In genomic region chr1:90956245-90957096, GRCm38 (mm10) we compare ENCODE assay signal across 8 mouse cellular contexts. TPM values are rescaled to one million over a fixed set of nuclear protein-coding genes. Genes with fewer than 3 reads are reported as not detected.
DNase-seq lines count a peak whose midpoint lies in the region; ATAC-seq lines count a peak whose summit lies in the region.

No protein-coding gene starts in this region.

- no peak overlapping the region for H3K4me2 ChIP-seq in limb, embryonic 13.5 days (replicated peaks)
- no peak overlapping the region for H3K4me2 ChIP-seq in midbrain, embryonic 16.5 days (ENCODE audit: low read length)

- no peaks in the 10 kb centered on the region for H3K9me3 ChIP-seq in limb, embryonic 13.5 days
- no peaks in the 10 kb centered on the region for H3K9me3 ChIP-seq in midbrain, embryonic 16.5 days (replicated peaks; ENCODE audit: control insufficient read depth, low read length, poor library complexity, severe bottlenecking)

- peak; percentile 72 for DNase-seq in urinary bladder, postnatal 14 days (ENCODE audit: low spot score)
- no peak for DNase-seq in urinary bladder, adult 18-20 months (ENCODE audit: low spot score in 2 of 2)
- DNase-seq in cerebellum, adult 9-10 months = peak; percentile 68
- peak; percentile 87 for DNase-seq in forelimb bud, embryonic 11.5 days (ENCODE audit: low read depth, low spot score)
- DNase-seq in kidney, adult 18-20 months = peak; percentile 60
- peak; percentile 66 for DNase-seq in testis, postnatal 14 days (ENCODE audit: low spot score)

- WGBS in limb, embryonic 13.5 days = 30% methylated on average over 7 of the region's 7 CpGs
- 37% methylated on average over 7 of the region's 7 CpGs for WGBS in midbrain, embryonic 16.5 days

- H3K27ac ChIP-seq in limb, embryonic 13.5 days = no peak overlapping the region
- no peak overlapping the region for H3K27ac ChIP-seq in midbrain, embryonic 16.5 days (ENCODE audit: low read length)

- H3K27me3 ChIP-seq in limb, embryonic 13.5 days = peaks cover 19% of the 10 kb centered on the region
- peaks cover 2% of the 10 kb centered on the region; the same call in 1 of the 2 replicates for H3K27me3 ChIP-seq in midbrain, embryonic 16.5 days (ENCODE audit: control insufficient read depth, insufficient read depth, low read depth, low read length)

- peaks cover 3% of the 10 kb centered on the region; the same call in 1 of the 2 replicates for H3K4me1 ChIP-seq in limb, embryonic 13.5 days
- no peaks in the 10 kb centered on the region for H3K4me1 ChIP-seq in midbrain, embryonic 16.5 days (ENCODE audit: control insufficient read depth, insufficient read depth, low read length)

- no peak overlapping the region for H3K9ac ChIP-seq in limb, embryonic 13.5 days
- no peak overlapping the region for H3K9ac ChIP-seq in midbrain, embryonic 16.5 days (ENCODE audit: low read depth, low read length)

- ATAC-seq in limb, embryonic 13.5 days (ENCODE audit: low FRiP score, low read depth) = peak; percentile 86; the same call in 1 of the 2 replicates
- peak; percentile 82 for ATAC-seq in midbrain, embryonic 16.5 days

- no peaks in the 10 kb centered on the region for H3K36me3 ChIP-seq in limb, embryonic 13.5 days
- no peaks in the 10 kb centered on the region for H3K36me3 ChIP-seq in midbrain, embryonic 16.5 days (ENCODE audit: control insufficient read depth, insufficient read depth, low read length)

- H3K4me3 ChIP-seq in limb, embryonic 13.5 days = no peak overlapping the region
- H3K4me3 ChIP-seq in midbrain, embryonic 16.5 days (ENCODE audit: low read depth, low read length) = no peak overlapping the region

RNA-seq across cellular contexts. Expression of gene Prlh, which starts 3.6 kb away (rescaled TPM):
- not detected in 2 replicates for polyA plus RNA-seq in limb, embryonic 13.5 days (2015; fragmentation: Nextera tagmentation; extraction: Ambion mirVana)
- polyA plus RNA-seq in midbrain, embryonic 16.5 days (2015; fragmentation: Nextera tagmentation; extraction: Ambion mirVana) = not detected in 2 replicates

RNA-seq across cellular contexts. Expression of gene Rab17, which starts 13.0 kb away (rescaled TPM):
- 0.69 and 1.0 TPM in 2 replicates for polyA plus RNA-seq in limb, embryonic 13.5 days (2015; fragmentation: Nextera tagmentation; extraction: Ambion mirVana)
- 0.17 and 0.19 TPM in 2 replicates for polyA plus RNA-seq in midbrain, embryonic 16.5 days (2015; fragmentation: Nextera tagmentation; extraction: Ambion mirVana)

RNA-seq across cellular contexts. Expression of gene Mlph, which starts 41.6 kb away (rescaled TPM):
- polyA plus RNA-seq in limb, embryonic 13.5 days (2015; fragmentation: Nextera tagmentation; extraction: Ambion mirVana) = 0.37 and 0.87 TPM in 2 replicates
- polyA plus RNA-seq in midbrain, embryonic 16.5 days (2015; fragmentation: Nextera tagmentation; extraction: Ambion mirVana) = 0.09 and 0.29 TPM in 2 replicates

RNA-seq across cellular contexts. Expression of gene Lrrfip1, which starts 42.1 kb away (rescaled TPM):
- polyA plus RNA-seq in limb, embryonic 13.5 days (2015; fragmentation: Nextera tagmentation; extraction: Ambion mirVana) = 35.7 and 37.1 TPM in 2 replicates
- 42.7 and 44.4 TPM in 2 replicates for polyA plus RNA-seq in midbrain, embryonic 16.5 days (2015; fragmentation: Nextera tagmentation; extraction: Ambion mirVana)

Comparison
In these comparisons a context has a peak if more than half of its experiments do, and no peak if none do; other contexts are left out.
1. DNase-seq: peak in urinary bladder, postnatal 14 days (single experiment), cerebellum, adult 9-10 months (single experiment), forelimb bud, embryonic 11.5 days (single experiment), kidney, adult 18-20 months (single experiment) and testis, postnatal 14 days (single experiment); none in urinary bladder, adult 18-20 months (0 of 2).